Mouse (Mus musculus): ENCODE measurements at regions not wholly inside any gene's neighbourhood (a gene's known extent, or its start where the extent isn't known, plus 50 kb on each side); places are given as distances from the start of the nearest gene placed in this dataset.

DNA sequence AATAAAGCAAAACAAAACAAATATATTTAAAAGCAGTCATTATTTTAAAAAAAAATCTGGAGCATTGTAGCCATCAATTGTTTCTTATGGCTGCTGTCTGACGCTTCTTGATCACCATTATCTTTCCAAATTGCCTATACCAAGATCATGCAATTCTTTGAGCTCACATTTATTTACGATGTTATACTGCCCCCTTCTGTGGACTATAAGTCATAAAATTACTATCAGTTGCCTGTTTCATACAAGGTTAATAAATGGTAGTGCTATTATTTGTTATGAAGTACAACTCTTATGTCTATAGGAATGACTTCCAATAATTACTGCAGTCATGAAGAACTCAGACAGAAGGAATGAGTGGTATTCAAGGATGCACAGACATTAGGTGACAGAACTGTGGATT is 57.3 kb upstream of the Eda2r start:
- H3K9me3 ChIP-seq (ENCODE audit: control insufficient read depth, low read length): no peaks in the 10 kb centered on the region
- no peak overlapping the region for H3K27ac ChIP-seq (replicated peaks; ENCODE audit: low read depth, low read length)
- H3K27me3 ChIP-seq (replicated peaks; ENCODE audit: control insufficient read depth, insufficient read depth, low read length): no peaks in the 10 kb centered on the region
- no peak for ATAC-seq (ENCODE audit: low read depth)
- no peak overlapping the region for H3K4me3 ChIP-seq (ENCODE audit: low read depth, low read length)
- H3K4me2 ChIP-seq (ENCODE audit: low read depth, low read length): no peak overlapping the region
- H3K9ac ChIP-seq (ENCODE audit: low read depth, low read length): no peak overlapping the region
- WGBS: 37% methylated on average over 2 of the region's 2 CpGs
- H3K36me3 ChIP-seq (ENCODE audit: control insufficient read depth, insufficient read depth, low read length): no peaks in the 10 kb centered on the region
- DNase-seq (ENCODE audit: low spot score): peak; percentile 5
- no peaks in the 10 kb centered on the region for H3K4me1 ChIP-seq (ENCODE audit: control insufficient read depth, insufficient read depth, low read length)

DNA sequence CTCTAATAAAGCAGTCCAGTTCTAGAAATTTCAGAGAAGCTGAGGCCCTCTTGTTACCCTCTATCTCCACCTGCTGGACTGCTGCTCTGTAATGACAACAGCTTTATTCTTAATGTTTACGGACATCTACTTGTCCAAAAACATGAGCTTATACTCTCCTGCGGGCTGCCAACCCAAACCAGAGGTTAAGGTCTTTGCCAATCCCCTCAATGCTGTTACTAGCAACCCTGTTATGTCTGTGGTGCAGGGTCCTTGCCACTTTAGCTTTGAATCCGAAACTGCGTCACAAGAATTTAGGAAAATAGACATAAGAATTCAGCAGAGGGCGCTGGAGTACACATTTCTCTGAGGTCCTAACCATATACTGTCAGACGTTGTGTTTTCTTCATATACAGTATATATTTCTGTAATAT is 54.4 kb upstream of the Eda2r start:
- ATAC-seq (ENCODE audit: low read depth) (peak; percentile 70; the same call in 1 of the 2 replicates), DNase-seq (ENCODE audit: low spot score) (peak; percentile 73)
- H3K9ac ChIP-seq (ENCODE audit: low read depth, low read length): 0 out of 2 replicates have a peak overlapping the region, but pooled peaks have one; percentile 41
- WGBS: 9% methylated on average over 6 of the region's 6 CpGs
- H3K36me3 ChIP-seq (ENCODE audit: control insufficient read depth, insufficient read depth, low read length): no peaks in the 10 kb centered on the region
- H3K4me2 ChIP-seq (ENCODE audit: low read depth, low read length): peak overlapping the region; percentile 44
- no peaks in the 10 kb centered on the region for H3K9me3 ChIP-seq (ENCODE audit: control insufficient read depth, low read length)
- no peaks in the 10 kb centered on the region for H3K27me3 ChIP-seq (replicated peaks; ENCODE audit: control insufficient read depth, insufficient read depth, low read length)
- peak overlapping the region; percentile 38 for H3K4me3 ChIP-seq (ENCODE audit: low read depth, low read length)
- H3K27ac ChIP-seq (replicated peaks; ENCODE audit: low read depth, low read length): no peak overlapping the region
- H3K4me1 ChIP-seq (ENCODE audit: control insufficient read depth, insufficient read depth, low read length): no peaks in the 10 kb centered on the region
